Mouse (Mus musculus) urinary bladder, postnatal 10 days (tissue): ENCODE results near the gene Mbnl1.

Experiments
- DNase-seq: peaks from one replicate; pipeline ENCODE4 v3.0.0; 2022; ENCODE audit warnings: low spot score

Gene Mbnl1

DNA sequence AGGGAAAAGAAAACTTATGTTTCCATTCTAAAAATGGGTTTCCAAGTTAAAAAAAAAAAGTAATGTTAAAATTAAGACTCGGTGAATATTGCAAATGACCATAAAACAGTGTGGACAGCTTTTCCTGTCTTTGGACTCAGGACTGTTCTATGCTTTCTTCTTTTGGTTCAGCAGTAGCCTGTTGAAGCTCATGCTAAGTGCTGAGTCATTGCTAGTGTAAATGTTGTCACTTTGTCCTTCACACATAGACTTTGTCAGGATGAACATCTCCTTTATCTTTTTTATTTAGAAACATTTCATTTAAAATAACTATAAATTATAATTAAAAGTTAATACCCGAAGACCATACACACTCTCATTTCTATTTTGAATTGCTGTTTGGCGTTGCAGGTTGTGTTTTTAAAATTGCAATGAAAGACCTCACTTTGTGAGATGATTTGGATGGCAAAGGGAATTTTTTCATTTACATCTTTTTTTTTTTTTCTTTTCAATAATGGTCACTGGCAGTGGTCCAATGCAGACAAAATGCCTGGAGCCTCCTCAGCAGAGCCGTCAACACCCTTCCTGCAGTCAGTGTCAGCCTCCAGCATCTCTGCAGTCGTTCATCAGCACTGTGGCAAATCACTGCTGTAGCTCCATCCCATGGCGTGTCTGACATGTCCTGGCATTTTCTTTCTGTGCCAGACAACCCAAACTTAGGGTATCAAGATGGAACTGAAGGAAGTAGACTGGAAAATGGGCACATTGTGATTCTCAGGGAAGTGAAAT, 96.4 kb downstream of the Mbnl1 start:
- no peak for DNase-seq

DNA sequence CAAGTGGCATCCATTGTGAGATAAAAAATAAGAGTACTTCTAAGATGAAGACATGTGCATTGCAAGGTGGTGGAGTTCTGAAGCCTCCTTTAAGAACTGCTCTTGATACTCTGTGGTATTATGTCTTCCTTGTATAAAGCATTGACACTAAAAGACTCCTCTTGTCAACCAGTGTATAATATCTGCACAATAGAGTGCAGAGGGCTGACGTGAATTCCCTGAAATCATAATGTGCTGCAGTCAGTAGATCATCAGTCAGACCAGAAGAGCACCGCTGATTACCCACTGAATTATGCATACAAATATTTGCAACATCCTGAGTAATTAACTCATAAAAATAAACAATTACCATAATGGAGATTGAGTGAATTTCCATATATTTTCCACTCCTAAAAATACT, 97.2 kb downstream of the Mbnl1 start:
- DNase-seq: no peak

DNA sequence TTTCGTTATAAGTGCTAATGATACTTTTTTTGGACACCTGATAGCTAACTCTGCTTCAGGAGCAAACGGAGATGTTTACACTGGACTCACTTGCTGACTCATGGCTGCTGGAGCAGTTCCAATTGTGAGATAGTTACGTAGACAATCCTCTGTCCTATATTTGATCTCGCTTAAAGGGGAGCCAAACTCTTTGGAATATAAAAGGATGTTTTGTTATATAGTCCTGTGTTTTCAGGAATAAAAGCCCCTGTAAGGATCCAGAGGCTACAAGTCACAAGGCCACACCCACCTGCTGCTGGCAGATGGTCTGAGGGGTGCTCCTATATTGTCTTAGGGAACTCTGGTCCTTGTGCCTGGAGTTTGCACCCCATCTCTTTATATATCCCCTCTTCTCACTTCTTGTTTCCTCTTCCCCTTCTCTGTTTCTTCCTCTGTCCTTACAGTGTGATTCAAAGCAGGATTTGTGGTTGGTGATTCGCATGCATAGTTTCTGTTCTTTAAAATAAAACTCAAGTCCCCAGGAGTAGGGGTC, 97.9 kb downstream of the Mbnl1 start:
- DNase-seq: no peak

DNA sequence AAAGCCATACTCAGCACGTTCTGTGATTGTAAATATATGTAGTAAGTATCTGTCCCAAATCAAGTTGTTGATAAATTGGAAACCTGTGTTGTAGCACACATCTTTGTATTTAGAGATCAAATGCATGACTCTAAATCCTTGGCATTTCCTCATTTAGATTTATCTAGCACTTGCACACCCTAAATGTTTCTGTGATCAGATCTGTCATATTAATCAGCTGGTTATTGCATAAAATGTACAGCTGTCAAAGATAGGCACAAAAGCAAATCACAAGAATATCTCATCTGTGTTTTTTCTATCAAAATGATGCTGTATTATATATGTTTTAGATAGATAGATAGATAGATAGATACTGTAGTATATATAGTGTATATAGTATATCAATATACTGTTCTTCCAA, 98.9 kb downstream of the Mbnl1 start:
- DNase-seq: no peak

- DNase-seq: no peak
These were observed 101.6 kb downstream of the Mbnl1 start for GRCm38 (mm10) chr3:60574199-60574598.

DNA sequence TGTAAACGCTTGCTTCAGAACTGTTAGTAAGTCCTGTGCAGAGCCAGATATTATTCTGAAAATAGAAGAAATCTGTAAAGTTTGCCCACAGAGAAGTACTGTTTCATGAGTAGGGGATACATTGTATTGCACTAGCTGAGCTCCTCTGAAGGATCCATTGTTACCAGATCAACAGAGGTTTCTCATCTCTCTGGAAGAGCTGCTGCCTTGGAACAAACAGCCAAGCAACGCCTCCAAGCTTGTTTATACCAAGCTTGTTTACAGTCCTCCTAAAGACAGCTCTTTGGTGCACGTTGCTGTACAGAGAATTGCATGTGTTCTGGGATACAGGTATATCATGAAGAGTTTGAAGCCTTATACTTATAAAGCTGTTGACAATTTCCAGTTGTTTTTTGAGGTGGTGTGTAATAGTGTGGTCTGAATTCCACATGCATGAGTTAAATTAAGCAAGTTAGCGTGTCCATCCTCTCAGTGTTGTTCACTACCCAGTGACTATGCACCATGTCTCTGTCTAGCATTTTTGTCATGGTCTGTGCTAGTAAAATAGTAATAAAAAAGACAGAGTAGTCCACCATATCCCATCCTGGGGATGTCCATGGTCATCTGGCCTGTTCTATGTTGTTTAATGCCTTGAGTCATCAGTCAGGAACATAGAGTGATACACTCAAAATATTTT, 102.4 kb downstream of the Mbnl1 start:
- DNase-seq: no peak

GRCm38 (mm10) chr3:60575945-60576344, 103.3 kb downstream of the Mbnl1 start:
- no peak for DNase-seq

DNA sequence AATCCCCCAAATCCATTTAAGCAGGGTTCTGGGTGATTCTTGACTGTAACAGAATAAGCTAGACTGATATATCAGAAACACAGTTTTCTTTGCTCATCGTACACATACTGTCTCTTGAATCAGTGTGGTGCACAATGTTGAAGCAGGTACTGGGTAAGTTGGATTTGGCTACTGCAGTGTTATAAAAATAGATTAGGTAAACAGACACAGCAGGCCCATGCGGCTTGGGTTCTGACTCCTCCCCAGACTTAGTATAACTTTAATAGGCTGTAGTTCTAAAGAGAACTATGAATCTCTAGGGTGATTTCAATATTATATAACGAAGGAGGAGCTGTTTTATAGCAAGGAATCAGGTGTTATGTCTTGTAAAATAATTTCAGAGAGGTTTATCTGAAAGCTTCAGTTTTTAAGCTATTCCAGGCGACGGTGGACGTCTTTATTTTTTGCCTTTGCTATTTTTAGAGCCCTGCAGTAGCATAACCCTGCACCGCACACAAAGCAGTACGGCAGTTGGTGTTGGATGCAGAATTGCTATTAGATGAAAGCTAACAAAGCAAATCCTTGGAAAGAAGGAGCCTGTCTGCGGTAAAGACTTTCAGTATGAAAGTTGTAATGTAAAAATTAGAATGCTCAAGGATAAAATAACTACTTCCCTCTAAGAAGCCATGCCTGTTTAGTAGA, 103.9 kb downstream of the Mbnl1 start:
- no peak for DNase-seq

GRCm38 (mm10) chr3:60579880-60580279, 107.2 kb downstream of the Mbnl1 start:
- no peak for DNase-seq

GRCm38 (mm10) chr3:60580699-60581098, 108.1 kb downstream of the Mbnl1 start:
- DNase-seq: no peak

- no peak for DNase-seq
These were observed 109.5 kb downstream of the Mbnl1 start for GRCm38 (mm10) chr3:60582154-60582553.

GRCm38 (mm10) chr3:60582620-60583019, 110.0 kb downstream of the Mbnl1 start:
- DNase-seq: no peak

DNA sequence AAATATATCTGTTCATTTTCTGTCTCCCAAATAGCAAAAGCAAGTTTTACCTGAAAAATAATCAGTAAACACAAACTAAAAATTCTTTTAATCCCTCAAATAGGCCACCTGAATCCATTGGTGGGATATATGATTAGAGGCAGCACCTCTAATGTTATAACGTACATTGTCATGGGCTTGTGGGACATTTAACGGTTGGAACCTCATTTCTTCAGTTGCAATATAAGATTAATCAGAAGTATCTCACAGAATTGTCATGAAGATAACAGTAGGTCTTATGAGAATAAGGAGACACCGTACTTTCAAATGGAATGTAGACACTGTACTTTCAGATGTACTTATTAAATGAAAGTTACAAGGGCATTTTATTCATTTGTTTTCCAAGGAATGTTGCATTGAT, 112.1 kb downstream of the Mbnl1 start:
- no peak for DNase-seq

DNA sequence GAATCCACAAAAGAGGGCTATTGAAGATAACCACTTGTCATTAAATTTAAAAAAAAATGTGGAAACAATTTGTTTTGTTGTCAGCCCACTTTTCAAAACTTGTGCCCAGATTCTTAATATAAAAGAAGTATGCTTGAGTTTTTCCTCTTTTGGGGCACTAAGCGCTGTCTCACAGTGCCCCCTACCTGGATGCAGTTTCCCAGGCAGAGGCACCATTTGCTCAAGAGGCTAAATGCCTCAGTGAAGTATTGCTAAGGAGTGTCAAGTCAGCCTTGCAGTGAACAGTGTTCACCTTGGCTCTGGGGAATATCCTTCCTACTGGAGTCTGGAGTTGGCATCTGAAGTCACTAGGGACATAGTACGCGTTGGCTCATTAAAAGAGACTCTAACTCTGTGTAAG, 113.4 kb downstream of the Mbnl1 start:
- DNase-seq: no peak

DNA sequence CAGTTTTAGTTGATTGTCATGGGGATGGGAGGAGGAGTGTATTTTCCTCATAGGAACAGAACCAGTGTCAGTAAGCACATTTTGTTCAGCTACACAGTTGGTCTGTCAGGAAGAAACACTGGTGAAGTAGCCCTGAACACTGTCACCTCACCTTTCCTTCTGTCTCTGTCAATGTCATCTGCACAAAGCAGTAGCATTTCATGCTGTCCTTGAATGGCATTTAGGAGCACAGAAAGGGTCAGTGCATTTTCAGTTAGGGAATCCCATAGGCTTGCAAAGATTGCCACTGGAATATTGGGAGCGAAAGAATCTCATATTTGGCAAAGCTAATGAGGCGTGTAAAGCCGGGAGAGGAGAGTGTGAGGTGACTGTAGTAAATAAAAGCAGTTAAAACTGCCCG, 114.5 kb downstream of the Mbnl1 start:
- no peak for DNase-seq

DNA sequence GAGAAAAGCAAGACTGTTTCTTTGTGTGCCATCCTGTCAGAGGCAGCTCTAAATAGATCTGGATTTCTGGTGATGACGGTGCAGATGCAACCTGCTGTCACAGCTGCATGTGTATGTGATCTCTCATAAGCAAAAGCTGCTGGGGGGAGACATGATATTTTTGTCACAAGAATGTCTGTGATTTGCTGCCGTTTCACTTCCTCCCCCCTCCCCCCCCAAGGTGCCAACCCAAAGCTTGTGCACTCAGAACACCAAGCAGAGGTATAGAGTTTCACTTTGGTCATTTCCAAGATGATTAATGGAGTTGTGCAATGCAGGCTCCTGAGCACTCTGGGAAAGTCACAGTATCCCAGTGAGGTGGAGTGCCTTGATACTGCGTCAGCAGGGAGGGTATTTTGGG, 116.7 kb downstream of the Mbnl1 start:
- no peak for DNase-seq

- DNase-seq: no peak
These were observed 123.0 kb downstream of the Mbnl1 start for GRCm38 (mm10) chr3:60595606-60596005.

DNA sequence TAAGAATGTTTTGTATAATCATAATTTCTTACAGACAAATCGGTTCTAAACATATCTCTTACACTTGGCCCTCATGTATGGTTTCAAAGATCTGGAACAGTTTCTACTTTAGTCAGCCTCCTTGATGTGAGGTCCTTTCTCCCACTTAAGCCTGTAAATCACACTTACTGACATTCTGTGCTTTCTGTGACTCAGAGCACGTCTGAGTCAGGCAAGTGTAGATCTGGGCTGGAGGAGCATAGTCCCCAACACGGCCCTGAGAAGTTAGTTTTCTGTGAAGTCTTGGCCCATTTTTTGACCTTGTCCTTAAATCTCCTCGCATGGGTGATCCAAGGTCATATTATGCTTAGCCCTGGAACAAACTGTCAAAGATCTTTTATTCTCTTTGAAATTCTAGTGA, 124.4 kb downstream of the Mbnl1 start:
- DNase-seq: no peak

- DNase-seq: peak; percentile 23
These were observed 129.1 kb downstream of the Mbnl1 start for GRCm38 (mm10) chr3:60601686-60602085.

DNA sequence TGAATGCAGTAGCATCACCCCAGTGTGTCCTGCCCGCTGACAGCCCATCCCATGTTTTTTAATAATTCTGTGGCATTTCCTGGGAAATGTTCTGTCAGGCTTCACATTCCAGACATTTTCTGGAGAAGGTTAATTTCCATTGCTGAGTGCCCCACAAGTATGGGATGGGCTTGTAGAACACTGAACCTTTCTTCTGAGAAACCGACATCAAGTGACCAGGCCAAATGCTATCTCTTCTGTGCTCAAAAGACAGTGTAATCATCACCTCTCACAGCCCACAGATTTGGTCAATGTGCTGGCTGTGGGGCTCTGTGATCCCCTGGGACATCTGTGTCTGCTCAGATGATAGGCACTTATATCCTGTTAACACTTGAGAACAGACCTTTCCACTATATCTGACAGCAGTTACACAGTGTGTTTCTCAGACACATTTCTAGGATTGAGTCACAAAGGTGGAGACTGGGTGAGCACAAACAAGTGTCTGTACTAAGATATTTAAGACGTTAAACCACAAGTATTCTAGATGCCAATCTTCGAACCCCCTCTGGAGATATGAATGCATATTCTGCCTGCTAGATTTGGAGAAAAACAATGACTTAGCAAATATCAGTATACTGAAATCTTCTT, 130.4 kb downstream of the Mbnl1 start:
- DNase-seq: no peak

DNA sequence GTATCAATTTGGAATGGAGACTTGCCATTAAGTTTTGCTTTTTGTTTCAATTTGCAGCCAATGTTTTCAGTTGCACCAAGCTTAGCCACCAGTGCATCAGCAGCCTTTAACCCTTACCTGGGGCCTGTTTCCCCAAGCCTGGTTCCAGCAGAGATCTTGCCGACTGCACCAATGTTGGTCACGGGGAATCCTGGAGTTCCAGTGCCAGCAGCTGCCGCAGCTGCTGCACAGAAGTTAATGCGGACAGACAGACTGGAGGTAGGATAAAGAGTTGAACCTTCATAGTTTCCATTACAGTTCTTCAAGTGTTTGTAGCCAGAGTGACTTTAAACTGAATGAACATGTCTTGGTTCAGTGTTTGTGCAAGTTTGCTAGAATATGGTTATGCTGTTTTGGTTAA, 131.0 kb downstream of the Mbnl1 start:
- no peak for DNase-seq

DNA sequence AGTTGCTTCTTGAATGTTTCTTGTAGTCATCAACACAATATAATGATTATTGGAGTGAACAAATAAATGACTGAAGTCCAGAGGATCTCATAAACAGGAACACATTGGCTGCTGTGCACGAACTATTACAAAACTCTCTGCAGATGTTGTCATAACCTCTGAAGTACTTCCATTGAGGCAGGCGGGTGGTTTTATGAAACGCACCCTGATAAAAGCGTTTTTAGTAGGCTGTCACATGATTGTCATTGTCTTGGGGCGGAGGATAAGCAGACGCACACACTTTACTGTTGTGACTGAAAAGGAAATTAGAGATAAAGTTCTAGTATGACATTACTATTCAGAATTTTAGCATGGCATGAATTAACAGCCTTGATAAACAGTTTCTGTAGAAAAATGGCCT, 131.6 kb downstream of the Mbnl1 start:
- DNase-seq: no peak
